Mouse (Mus musculus) limb, embryonic 12.5 days (tissue): ENCODE data around the gene Stra8. TPM values are rescaled to one million over a fixed set of nuclear protein-coding genes. Genes with fewer than 3 reads are reported as not detected.

Experiments
- ATAC-seq: fragments of 200-750 bp; cut with Nextera tagmentation; 2 replicates; pipeline ENCODE4 v1.8.0; 2017; ENCODE audit warnings: low read depth, moderate TSS enrichment; ENCODE audit not compliant: insufficient number of reproducible peaks, insufficient read depth, low FRiP score, low TSS enrichment
- H3K27ac ChIP-seq: fragments of 300-500 bp; sonication (generic); 2 replicates; pipeline ENCODE4 v1.5.1; 2016; ENCODE audit warnings: mild to moderate bottlenecking, moderate library complexity
- H3K27me3 ChIP-seq: fragments of 300-500 bp; sonication (generic); 2 replicates; pipeline ENCODE4 v1.6.1; 2016; ENCODE audit warnings: mild to moderate bottlenecking, moderate library complexity
- H3K36me3 ChIP-seq: fragments of 300-500 bp; sonication (generic); 2 replicates; pipeline ENCODE4 v1.6.1; 2016; ENCODE audit warnings: mild to moderate bottlenecking, moderate library complexity
- H3K4me1 ChIP-seq: fragments of 300-500 bp; sonication (generic); replicated peaks from 2 replicates; pipeline ENCODE4 v1.6.1; 2016
- H3K4me2 ChIP-seq: fragments of 300-500 bp; sonication (generic); 2 replicates; pipeline ENCODE4 v1.6.1; 2016; ENCODE audit warnings: mild to moderate bottlenecking, moderate library complexity
- H3K4me3 ChIP-seq: fragments of 300-500 bp; sonication (generic); replicated peaks from 2 replicates; pipeline ENCODE4 v1.5.1; 2016; ENCODE audit warnings: mild to moderate bottlenecking
- H3K9ac ChIP-seq: fragments of 300-500 bp; sonication (generic); replicated peaks from 2 replicates; pipeline ENCODE4 v1.6.1; 2016; ENCODE audit warnings: mild to moderate bottlenecking, moderate library complexity
- H3K9me3 ChIP-seq: fragments of 300-500 bp; sonication (generic); 2 replicates; pipeline ENCODE4 v1.6.1; 2016; ENCODE audit warnings: mild to moderate bottlenecking, moderate library complexity
- WGBS: fragments of 180-500 bp; shearing (Covaris S2); methylation state at CpG from one replicate; pipeline ENCODE4 v1.1.7; 2016; 5-methylcytosine and 5-hydroxymethylcytosine counted together
- polyA plus RNA-seq: library from polyadenylated mRNA; unstranded; fragments of >200 nt; fragmentation: Nextera tagmentation; extraction: Ambion mirVana; gene quantifications from 2 replicates; pipeline ENCODE4 v1.2.1, GENCODE M21; 2016

Gene Stra8
- polyA plus RNA-seq, 1 experiment from 2014 or later, result not detected

GRCm38 (mm10) chr6:34879911-34880475 is 40.0 kb upstream of the Stra8 start:
- WGBS, result 59% methylated on average over 6 of the region's 6 CpGs

GRCm38 (mm10) chr6:34884724-34885123 is 35.2 kb upstream of the Stra8 start:
- no peaks in the 10 kb centered on the region for H3K4me1 ChIP-seq
- H3K9ac ChIP-seq, result no peak overlapping the region
- ATAC-seq, result no peak
- no peak overlapping the region for H3K4me2 ChIP-seq
- H3K4me3 ChIP-seq, result no peak overlapping the region
- no peaks in the 10 kb centered on the region for H3K9me3 ChIP-seq
- H3K27ac ChIP-seq, result no peak overlapping the region
- no peaks in the 10 kb centered on the region for H3K27me3 ChIP-seq
- WGBS, result 81% methylated on average over 7 of the region's 7 CpGs
- H3K36me3 ChIP-seq, result peaks cover 86% of the 10 kb centered on the region

More at GRCm38 (mm10) chr6:34879911-34880475, 40.0 kb upstream of the Stra8 start:
- peaks cover 20% of the 10 kb centered on the region for H3K4me1 ChIP-seq
- H3K36me3 ChIP-seq, result peaks cover 52% of the 10 kb centered on the region
- H3K27me3 ChIP-seq, result no peaks in the 10 kb centered on the region
- H3K27ac ChIP-seq, result no peak overlapping the region
- no peak overlapping the region for H3K4me3 ChIP-seq
- H3K9ac ChIP-seq, result no peak overlapping the region
- no peaks in the 10 kb centered on the region for H3K9me3 ChIP-seq
- H3K4me2 ChIP-seq, result no peak overlapping the region
- ATAC-seq, result no peak

- H3K27ac ChIP-seq, result no peak overlapping the region; the same call in 1 of the 2 replicates
- H3K4me1 ChIP-seq, result no peaks in the 10 kb centered on the region
- no peak overlapping the region for H3K9ac ChIP-seq
- no peak overlapping the region for H3K4me2 ChIP-seq
- H3K4me3 ChIP-seq, result no peak overlapping the region
- peak; percentile 56; the same call in 1 of the 2 replicates for ATAC-seq
- no peaks in the 10 kb centered on the region for H3K27me3 ChIP-seq
- H3K9me3 ChIP-seq, result no peaks in the 10 kb centered on the region
- WGBS, result 83% methylated on average over 6 of the region's 6 CpGs
- peaks cover 89% of the 10 kb centered on the region for H3K36me3 ChIP-seq
These were observed 32.7 kb upstream of the Stra8 start for GRCm38 (mm10) chr6:34887131-34887850.

- H3K9ac ChIP-seq, result no peak overlapping the region
- H3K27me3 ChIP-seq, result no peaks in the 10 kb centered on the region
- H3K27ac ChIP-seq, result no peak overlapping the region
- 76% methylated on average over 4 of the region's 4 CpGs for WGBS
- H3K4me2 ChIP-seq, result no peak overlapping the region
- ATAC-seq, result no peak
- H3K4me3 ChIP-seq, result no peak overlapping the region
- H3K4me1 ChIP-seq, result no peaks in the 10 kb centered on the region
- H3K36me3 ChIP-seq, result peaks cover 90% of the 10 kb centered on the region
- H3K9me3 ChIP-seq, result no peaks in the 10 kb centered on the region
These were observed 30.8 kb upstream of the Stra8 start for GRCm38 (mm10) chr6:34889185-34889584.

GRCm38 (mm10) chr6:34895569-34895968 is 24.4 kb upstream of the Stra8 start:
- H3K27me3 ChIP-seq, result no peaks in the 10 kb centered on the region
- no peaks in the 10 kb centered on the region for H3K4me1 ChIP-seq
- ATAC-seq, result no peak
- no peaks in the 10 kb centered on the region for H3K9me3 ChIP-seq
- H3K4me2 ChIP-seq, result no peak overlapping the region
- 90% methylated on average over 7 of the region's 7 CpGs for whole genome bisulfite sequencing
- no peak overlapping the region for H3K9ac ChIP-seq
- H3K36me3 ChIP-seq, result peaks cover 86% of the 10 kb centered on the region
- H3K4me3 ChIP-seq, result no peak overlapping the region
- H3K27ac ChIP-seq, result no peak overlapping the region

- no peaks in the 10 kb centered on the region for H3K27me3 ChIP-seq
- H3K4me1 ChIP-seq, result no peaks in the 10 kb centered on the region
- no peaks in the 10 kb centered on the region for H3K9me3 ChIP-seq
- no peak overlapping the region for H3K4me3 ChIP-seq
- WGBS, result 53% methylated on average over 16 of the region's 16 CpGs
- no peak for ATAC-seq
- H3K27ac ChIP-seq, result no peak overlapping the region
- H3K4me2 ChIP-seq, result no peak overlapping the region
- no peak overlapping the region for H3K9ac ChIP-seq
- H3K36me3 ChIP-seq, result peaks cover 87% of the 10 kb centered on the region
These were observed 23.7 kb upstream of the Stra8 start for GRCm38 (mm10) chr6:34896168-34896780.

GRCm38 (mm10) chr6:34899127-34899526 is 20.8 kb upstream of the Stra8 start:
- no peaks in the 10 kb centered on the region for H3K27me3 ChIP-seq
- H3K4me2 ChIP-seq, result no peak overlapping the region
- 79% methylated on average over 2 of the region's 2 CpGs for WGBS
- H3K4me1 ChIP-seq, result no peaks in the 10 kb centered on the region
- H3K9me3 ChIP-seq, result no peaks in the 10 kb centered on the region
- H3K27ac ChIP-seq, result no peak overlapping the region
- H3K36me3 ChIP-seq, result peaks cover 83% of the 10 kb centered on the region
- H3K9ac ChIP-seq, result no peak overlapping the region
- ATAC-seq, result no peak
- H3K4me3 ChIP-seq, result no peak overlapping the region

GRCm38 (mm10) chr6:34900990-34901389 is 19.0 kb upstream of the Stra8 start:
- H3K4me3 ChIP-seq, result no peak overlapping the region
- H3K36me3 ChIP-seq, result peaks cover 82% of the 10 kb centered on the region
- no peak overlapping the region for H3K27ac ChIP-seq
- no peak for ATAC-seq
- H3K27me3 ChIP-seq, result no peaks in the 10 kb centered on the region
- no peak overlapping the region for H3K4me2 ChIP-seq
- H3K4me1 ChIP-seq, result no peaks in the 10 kb centered on the region
- H3K9me3 ChIP-seq, result no peaks in the 10 kb centered on the region
- WGBS, result 63% methylated on average over 2 of the region's 2 CpGs
- no peak overlapping the region for H3K9ac ChIP-seq

- Histone ChIP-seq H3K27me3 (no peaks in the 10 kb centered on the region), H3K4me2 (no peak overlapping the region), H3K4me3 (no peak overlapping the region), H3K27ac (no peak overlapping the region), H3K36me3 (peaks cover 88% of the 10 kb centered on the region), H3K9ac (no peak overlapping the region), H3K4me1 (no peaks in the 10 kb centered on the region), H3K9me3 (no peaks in the 10 kb centered on the region)
- no peak for ATAC-seq
- 81% methylated on average over 9 of the region's 9 CpGs for WGBS
These were observed 18.0 kb upstream of the Stra8 start for GRCm38 (mm10) chr6:34901911-34902444.

GRCm38 (mm10) chr6:34902578-34902977 is 17.4 kb upstream of the Stra8 start:
- 91% methylated on average over 7 of the region's 7 CpGs for WGBS
- Histone ChIP-seq H3K9me3 (no peaks in the 10 kb centered on the region), H3K9ac (no peak overlapping the region), H3K4me3 (no peak overlapping the region), H3K4me1 (no peaks in the 10 kb centered on the region), H3K27ac (no peak overlapping the region), H3K36me3 (peaks cover 88% of the 10 kb centered on the region), H3K4me2 (no peak overlapping the region), H3K27me3 (no peaks in the 10 kb centered on the region)
- no peak for ATAC-seq

- ATAC-seq, result no peak
- Histone ChIP-seq H3K4me1 (no peaks in the 10 kb centered on the region), H3K27ac (no peak overlapping the region), H3K9ac (no peak overlapping the region), H3K9me3 (no peaks in the 10 kb centered on the region), H3K27me3 (no peaks in the 10 kb centered on the region), H3K36me3 (peaks cover 86% of the 10 kb centered on the region), H3K4me3 (no peak overlapping the region), H3K4me2 (no peak overlapping the region)
- 83% methylated on average over 5 of the region's 5 CpGs for WGBS
These were observed 16.5 kb upstream of the Stra8 start for GRCm38 (mm10) chr6:34903441-34903840.
